Mouse (Mus musculus) lung, postnatal 0 days (tissue): ENCODE data around the gene Gabrb1.

Source experiments
- CTCF ChIP-seq: IDR thresholded peaks from 2 replicates; pipeline ENCODE4 v1.5.1; 2016; ENCODE audit warnings: antibody characterized with exemption, mild to moderate bottlenecking
- EP300 ChIP-seq: IDR thresholded peaks from 2 replicates; pipeline ENCODE4 v1.6.1; 2016; ENCODE audit warnings: antibody characterized with exemption, mild to moderate bottlenecking, control low read depth

DNA sequence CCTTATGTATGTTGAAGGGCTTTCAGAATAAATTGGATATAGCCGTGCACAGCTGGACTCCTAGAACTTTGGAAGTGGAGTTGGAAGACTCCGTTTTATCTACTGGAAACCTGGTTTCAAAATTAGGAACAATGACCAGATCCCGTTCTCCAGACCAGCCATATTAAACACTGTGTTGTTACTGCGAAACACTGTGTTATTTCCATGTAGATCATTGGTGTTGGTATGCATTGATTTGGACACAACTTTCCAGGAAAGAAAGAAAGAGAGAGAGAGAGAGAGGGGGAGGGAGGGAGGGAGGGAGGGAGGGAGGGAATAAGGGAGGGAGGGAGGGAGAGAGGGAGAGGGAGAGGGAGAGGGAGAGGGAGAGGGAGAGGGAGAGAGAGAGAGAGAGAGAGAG, 517.1 kb downstream of the Gabrb1 start:
- TF ChIP-seq CTCF (no peak), EP300 (no peak)
